Mouse (Mus musculus) CD4-positive, CD25-positive, alpha-beta regulatory T cell, adult 2 months (primary cell): Measurements from ENCODE around the gene Inpp4b.

Experiments used
- DNase-seq: peaks from one replicate; pipeline ENCODE4 v3.0.0-alpha.2; 2012; ENCODE audit warnings: low read depth, low spot score

The Inpp4b gene

GRCm38 (mm10) chr8:81831430-81831829 is 489.1 kb downstream of the Inpp4b start:
- no peak for DNase-seq

DNA sequence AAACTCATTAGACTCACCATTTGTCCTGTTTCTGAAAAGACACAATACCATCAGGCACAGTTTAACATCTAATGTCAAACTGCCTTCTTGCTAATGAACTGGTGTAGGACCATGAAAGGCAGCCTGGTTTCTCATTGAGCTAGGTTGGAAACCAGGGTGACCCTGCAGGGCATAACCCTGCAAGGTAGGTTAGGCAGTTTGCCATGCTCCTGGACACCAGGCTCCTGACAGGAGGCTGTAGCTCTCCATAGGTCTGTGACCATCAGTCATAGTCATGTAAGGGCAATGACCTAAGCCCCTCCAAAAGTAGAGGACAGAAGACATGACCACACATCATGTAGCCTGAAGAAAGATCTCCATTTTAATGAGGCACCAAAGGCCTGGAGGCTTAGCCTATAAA is 491.5 kb downstream of the Inpp4b start:
- no peak for DNase-seq

GRCm38 (mm10) chr8:81840512-81840911 is 498.2 kb downstream of the Inpp4b start:
- no peak for DNase-seq

DNA sequence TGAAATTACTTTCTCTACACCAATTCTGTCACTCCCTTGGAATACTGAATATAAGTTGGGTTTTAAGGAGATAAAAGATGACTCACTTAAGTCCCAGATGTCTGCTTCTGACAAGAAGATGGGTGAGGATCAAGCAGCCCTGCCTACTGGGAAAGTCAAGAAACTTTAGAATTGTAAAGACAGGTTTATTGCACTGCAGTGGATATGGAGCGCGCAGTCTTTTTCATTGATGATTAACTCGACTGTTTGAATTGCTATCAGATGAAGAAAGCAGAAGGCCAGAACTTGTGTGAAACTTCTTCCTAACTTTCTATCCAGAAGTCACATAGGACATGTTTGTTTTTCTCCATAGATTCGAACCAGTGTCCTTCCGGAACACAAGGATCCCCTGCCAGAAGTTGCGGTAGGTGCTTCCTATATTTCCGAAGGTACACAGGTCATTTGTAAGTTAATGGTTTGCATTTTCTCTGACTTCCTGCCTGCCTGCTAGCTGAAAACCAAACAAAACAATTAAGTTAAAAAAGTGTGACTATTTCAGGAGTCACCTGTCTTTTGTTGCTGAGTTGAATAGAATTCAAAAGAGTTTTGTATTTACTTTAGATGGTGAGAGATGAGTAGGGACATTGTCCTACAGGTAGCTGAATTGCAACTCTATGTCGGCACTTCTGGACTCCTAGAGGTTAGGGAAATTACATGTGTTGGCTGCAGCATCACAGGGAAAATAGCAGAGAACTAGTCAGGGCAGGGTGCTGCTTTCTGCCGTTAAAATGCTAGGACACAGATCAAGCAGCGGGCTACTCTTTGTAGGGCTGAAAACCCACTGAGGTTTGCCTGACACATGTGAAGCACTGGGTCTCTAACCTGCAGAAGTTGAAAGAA is 502.0 kb downstream of the Inpp4b start:
- DNase-seq = no peak

DNA sequence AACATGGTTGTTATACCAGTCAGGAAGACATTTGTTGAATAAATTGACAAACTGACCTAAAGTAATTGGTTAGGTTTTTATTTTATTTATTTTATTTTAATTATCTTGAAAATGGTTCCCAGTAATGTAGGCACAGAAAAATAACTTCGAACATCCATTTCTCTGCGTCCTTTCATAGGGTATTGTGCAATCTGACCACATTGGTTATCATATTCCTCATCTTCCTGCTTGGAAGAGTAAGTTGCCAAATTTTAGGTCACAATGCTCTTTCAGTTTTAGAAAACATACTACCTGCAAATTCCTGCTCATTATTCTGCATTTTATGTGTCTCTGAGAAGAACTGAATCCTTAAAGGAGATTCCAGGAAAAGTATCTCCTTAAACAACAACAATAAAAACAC is 505.6 kb downstream of the Inpp4b start:
- DNase-seq = no peak

GRCm38 (mm10) chr8:81849976-81850375 is 507.6 kb downstream of the Inpp4b start:
- no peak for DNase-seq

- no peak for DNase-seq
Observed at GRCm38 (mm10) chr8:81853184-81853583, 510.8 kb downstream of the Inpp4b start.

DNA sequence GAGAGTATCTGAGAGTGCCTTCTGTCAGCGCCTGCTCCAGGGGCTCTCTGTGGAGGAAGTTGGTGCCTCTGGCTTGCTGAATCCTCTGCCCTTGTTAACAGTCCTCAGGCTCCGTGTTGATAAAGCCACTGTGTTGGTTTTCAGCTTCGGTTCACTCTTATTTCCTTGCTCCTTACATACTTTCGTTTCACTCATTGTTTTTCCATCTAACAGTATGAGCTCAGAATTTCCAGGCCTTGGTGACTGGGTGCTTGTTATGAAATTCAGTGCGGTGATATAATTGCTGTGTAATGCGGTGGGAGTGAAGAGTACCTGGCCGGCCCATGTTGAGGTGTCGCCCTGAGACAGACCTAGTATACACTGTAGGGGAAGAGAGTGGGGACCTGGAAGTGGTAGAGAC is 512.2 kb downstream of the Inpp4b start:
- peak; percentile 69 for DNase-seq

DNA sequence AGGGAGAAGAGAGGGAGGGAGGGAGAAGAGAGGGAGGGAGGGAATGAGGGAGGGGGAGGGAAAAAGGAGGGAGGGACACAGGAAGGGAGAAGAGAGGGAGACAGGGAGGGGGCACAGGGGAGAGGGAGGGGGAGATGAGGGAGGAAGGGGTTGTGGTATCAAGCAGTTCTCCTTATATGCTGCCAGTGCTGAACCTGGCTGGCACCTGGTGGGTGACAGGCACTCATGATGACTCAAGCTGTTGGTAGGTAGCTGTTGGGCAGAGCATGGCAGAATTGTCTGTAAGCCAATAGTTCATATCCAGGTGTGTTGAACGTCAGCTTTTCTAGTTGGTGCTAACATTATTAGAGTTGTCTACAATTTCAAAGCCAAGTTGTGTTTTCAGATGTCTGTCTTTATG is 512.7 kb downstream of the Inpp4b start:
- DNase-seq = peak; percentile 63

DNA sequence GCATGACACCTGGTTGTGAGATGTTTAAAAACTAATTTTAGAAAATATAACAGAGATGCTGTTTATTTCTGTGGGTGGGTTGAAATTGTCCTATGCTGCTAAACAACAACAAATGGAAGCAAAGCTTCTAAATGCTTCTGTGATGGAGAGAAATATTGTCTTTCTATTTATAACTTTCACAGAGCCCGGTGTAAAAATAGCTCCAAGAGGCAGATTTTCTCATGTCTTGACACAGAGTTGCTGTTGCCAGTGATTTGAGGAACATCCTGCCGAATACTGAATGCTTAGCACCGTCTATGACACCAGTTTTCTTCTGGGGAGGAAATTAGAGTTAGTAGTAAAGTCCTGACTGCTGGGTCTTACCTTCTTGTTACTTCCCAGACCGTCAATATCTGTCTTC is 513.8 kb downstream of the Inpp4b start:
- DNase-seq = no peak

DNA sequence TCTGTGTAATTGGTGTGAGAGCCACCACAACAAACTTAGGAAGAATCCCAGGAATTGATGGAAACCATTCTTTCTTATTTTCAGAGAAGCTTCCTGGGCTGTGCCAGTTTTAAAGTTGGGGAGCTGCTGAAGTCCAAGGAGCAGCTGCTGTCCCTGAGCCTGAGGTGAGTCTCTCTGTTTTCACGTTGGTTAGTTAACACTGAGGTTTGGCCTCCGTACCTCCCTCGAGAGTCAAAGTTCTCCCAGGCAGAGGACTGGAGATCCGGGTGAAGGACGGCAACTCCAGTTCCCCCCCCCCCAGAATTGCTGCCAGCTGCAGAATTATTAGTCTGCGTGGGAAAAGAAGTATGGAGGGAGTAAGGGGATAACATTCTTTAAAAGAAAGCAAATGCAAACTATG is 514.3 kb downstream of the Inpp4b start:
- no peak for DNase-seq

DNA sequence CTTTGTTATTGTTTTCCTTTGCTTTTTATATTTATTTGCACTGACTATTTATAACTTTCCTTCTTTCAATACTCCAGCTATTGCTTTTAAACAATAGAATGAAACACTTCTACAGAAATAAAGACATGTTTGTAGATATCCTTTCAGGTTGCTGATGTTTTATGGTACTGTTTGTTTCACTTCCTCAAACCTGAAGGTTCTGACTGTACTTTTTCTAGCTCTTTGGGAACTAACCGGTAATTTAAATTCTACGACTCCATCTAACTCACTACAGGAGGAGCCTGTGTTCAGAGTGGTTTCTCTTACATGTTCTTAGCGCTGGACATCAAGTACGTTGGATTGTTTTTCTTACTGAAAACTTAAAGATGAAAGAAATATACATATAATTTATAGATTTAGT is 516.0 kb downstream of the Inpp4b start:
- DNase-seq = no peak

DNA sequence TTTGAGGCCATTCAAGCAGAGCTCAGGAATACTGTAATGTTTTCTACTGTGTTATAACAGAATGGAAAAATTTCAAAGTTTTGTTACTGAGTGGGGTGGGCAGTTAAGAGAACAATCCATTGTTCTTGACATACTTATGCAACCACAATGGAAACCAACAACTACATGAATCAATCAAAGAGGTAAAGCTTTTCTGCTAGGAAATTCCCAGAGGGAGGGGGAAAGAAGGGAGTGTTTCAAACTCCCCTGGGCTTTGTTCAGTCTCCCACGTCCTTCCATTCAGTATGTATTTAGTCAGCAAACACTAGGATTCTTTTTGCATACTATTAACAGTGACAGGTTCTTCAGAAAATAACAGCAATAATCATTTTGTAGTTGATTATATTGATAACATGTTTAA is 517.4 kb downstream of the Inpp4b start:
- DNase-seq = no peak

DNA sequence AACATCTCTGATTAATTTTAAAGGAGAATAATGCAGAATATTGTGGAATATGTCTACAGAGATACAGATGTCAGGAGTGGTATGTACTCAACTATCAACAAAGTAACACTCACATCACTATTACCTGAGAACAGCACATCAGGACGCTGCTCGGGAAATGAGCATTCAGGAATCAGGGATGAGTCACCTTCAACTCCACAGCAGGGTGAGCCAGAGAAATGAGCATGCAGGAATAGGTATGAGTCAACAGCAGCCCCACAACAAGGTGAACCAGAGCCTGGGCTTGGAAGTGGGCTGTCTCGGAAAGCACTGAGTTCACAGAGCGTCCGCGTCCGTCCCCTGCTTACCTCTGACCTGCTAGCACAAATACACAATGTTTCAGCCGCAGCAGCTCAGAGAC is 519.0 kb downstream of the Inpp4b start:
- DNase-seq = no peak

GRCm38 (mm10) chr8:81862738-81863137 is 520.4 kb downstream of the Inpp4b start:
- DNase-seq = no peak

DNA sequence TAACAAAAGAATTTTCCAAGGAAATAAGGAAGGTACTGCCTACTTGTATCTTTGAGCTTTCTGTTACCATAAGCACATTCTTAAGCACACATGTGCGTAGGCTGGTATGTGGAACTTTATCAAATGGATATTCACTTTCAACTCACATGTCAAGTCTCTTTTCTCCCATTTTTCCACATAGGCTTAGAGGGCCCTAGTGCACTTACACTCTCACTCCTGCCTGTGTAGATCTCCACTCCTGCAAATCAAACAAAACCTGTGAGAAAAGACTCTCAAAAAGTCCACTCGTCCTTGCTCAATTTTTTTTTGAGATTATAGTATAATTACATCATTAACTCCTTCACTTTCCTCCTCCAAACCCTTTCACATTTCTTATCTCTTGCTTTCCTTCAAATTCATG is 522.0 kb downstream of the Inpp4b start:
- no peak for DNase-seq

DNA sequence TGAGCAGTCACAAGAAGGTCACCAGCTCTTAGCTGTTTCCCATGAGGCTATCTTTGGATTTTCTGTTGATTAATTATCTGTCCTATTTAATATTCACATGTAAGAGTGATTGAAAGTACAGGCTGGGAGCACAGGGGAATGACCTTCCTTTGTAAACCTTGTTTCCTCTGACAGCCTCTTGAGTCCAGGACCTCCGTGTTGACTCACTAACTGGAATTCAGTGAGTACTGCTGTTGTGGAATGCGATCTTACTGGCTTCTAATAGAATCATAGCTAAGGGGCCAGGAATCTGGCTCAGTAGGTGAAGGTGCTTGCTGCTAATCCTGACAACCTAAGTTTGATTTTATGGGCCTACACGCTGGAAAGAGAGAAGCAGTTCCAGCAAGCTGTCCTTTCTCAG is 523.3 kb downstream of the Inpp4b start:
- no peak for DNase-seq

DNA sequence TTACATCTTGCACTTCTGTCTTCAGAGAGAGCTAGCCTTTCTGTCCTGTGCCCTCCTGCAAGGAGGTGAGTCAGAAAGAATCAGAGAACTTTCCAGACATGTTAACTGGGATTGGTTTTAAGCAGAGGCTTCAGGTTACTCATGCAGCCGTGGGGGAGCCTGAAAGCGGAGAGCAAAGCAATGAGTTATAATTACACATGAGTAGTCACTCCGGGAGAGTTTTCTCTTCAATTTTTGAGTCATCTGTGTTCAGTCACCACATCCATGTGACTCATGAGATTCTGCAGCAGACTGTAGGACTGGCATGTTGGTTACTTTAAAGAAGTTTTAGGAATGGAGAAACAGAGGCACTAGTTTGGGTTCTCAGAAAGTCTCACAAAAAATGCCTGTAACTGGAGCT is 524.7 kb downstream of the Inpp4b start:
- peak; percentile 32 for DNase-seq

GRCm38 (mm10) chr8:81870466-81870865 is 528.1 kb downstream of the Inpp4b start:
- DNase-seq = no peak

- DNase-seq = no peak
Observed at GRCm38 (mm10) chr8:81880071-81880470, 537.7 kb downstream of the Inpp4b start.

DNA sequence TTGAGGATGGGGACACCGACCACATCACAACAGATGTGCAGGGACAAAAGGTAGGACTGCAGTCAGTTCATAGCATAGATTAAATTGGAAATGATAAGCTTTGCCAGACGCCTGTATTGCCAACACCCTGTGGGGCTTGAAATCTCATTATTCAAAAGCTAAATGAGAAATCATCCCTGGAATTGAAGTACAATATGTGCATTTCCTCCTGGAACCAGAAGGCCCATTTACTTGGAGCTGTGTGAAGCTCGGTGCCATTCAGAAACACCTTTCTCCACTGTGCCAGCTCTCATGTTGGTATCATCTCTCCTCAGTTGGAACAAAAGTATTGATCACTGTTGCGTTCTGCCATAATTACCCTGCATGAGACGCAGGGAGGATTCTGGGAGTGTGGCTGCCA is 541.8 kb downstream of the Inpp4b start:
- no peak for DNase-seq

- DNase-seq = no peak
Observed at GRCm38 (mm10) chr8:81888843-81889242, 546.5 kb downstream of the Inpp4b start.

DNA sequence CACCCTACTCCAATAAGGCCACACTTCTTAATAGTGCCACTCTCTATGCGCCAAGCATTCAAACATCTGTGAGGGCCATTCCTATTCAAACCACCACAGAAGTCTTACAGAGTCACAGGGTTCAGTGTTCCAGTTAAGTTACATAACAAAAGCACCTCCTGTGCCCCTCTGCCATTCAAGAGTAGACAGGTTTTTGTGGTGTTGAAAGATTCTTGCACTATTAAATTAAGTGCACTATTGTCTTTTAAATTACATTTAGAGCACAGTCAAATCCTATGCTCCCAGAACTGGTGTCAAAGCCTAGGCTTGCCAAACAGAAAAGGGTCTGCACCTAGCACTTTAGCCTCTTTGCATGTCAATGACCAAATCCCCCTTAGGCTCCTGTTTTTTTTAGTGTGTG is 550.9 kb downstream of the Inpp4b start:
- no peak for DNase-seq

GRCm38 (mm10) chr8:81946812-81947211 is 604.5 kb downstream of the Inpp4b start:
- DNase-seq = no peak
